Mouse (Mus musculus): ENCODE results near the gene Susd1.

GRCm38 (mm10) chr4:59291914-59292718, 146.3 kb downstream of the Susd1 start:
- TF ChIP-seq POLR2A (IDR thresholded peaks at IDR 0.05; ENCODE audit: low read depth, low read length): no peak
- no peak for TF ChIP-seq CTCF (IDR thresholded peaks at IDR 0.05; ENCODE audit: extremely low read depth, insufficient read depth, insufficient read length, insufficient replicate concordance)

Data from spleen, adult 2 months (tissue).